Mouse (Mus musculus) bone marrow macrophage, adult 2 months (primary cell): ENCODE data around the gene Gm11397.
"Not testable (repeated sequence)": the region's sequence is repeated elsewhere in the genome, so short reads cannot be mapped to it uniquely, and the experiment has no call there.

ENCODE experiments used
- CTCF ChIP-seq: IDR thresholded peaks from 2 replicates; pipeline ENCODE4 v1.5.1; 2012; ENCODE audit warnings: low read depth, mild to moderate bottlenecking, low read length, moderate library complexity
- POLR2A ChIP-seq: IDR thresholded peaks from 2 replicates; pipeline ENCODE4 v1.6.1; 2012; ENCODE audit warnings: mild to moderate bottlenecking, low read depth, low read length, borderline replicate concordance

DNA sequence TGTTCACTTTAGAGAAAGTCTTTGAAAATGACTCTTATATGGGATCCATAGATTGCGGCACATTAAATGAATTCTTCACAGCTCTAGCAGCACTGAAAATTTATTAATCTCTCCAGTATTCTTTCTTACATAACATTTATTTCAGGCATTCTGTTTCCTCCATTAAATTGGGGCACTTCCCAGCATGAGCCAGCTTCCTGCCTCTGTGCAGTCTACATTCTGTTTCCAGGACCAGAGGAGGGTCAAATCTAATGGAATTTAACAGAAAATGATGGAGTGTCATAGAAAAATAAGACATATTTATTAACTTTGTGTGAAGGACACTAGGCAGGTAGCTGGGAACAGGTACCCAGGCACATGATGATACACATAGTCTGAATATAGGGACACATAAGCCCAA lies 38.9 kb upstream of the Gm11397 start:
- not testable (repeated sequence) for TF ChIP-seq CTCF, POLR2A
